Mouse (Mus musculus) yolk sac, embryonic 10.5 days (tissue): Measurements from ENCODE around the gene Gm7361.
"Not testable (repeated sequence)": the region's sequence is repeated elsewhere in the genome, so short reads cannot be mapped to it uniquely, and the experiment has no call there.

Experiments used
- DNase-seq: peaks from one replicate; pipeline ENCODE4 v3.0.0-alpha.2; 2017; ENCODE audit warnings: low spot score

Gm7361 gene

DNA sequence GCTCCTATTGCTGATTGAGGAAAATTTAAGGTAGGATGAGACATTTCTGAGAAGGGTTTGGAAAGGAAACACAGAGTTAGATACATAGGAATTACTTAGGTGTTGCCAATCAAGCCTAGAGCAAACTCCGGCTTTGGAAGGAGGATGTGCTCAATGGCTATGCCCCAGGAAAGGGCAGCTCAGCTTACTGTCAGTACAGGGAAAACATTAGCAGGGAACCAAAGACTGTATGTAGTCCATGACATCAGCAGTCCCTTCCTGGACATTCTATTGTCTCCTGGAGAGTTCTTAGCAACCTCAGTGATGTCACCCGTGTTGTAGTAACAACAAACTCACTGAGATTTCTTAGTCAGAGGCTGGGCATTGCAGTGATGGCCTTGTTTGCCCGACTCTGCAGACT lies at the start of gene Gm7361:
Gene Gm7361 (plus strand): TSS at position 301 of the 400 bp plus-strand sequence.
- DNase-seq, result not testable (repeated sequence)

- no peak for DNase-seq
Measured at GRCm38 (mm10) chr5:26211030-26211429, 46.5 kb upstream of the Gm7361 start.

GRCm38 (mm10) chr5:26222076-26222475 lies 35.4 kb upstream of the Gm7361 start:
- DNase-seq, result no peak

DNA sequence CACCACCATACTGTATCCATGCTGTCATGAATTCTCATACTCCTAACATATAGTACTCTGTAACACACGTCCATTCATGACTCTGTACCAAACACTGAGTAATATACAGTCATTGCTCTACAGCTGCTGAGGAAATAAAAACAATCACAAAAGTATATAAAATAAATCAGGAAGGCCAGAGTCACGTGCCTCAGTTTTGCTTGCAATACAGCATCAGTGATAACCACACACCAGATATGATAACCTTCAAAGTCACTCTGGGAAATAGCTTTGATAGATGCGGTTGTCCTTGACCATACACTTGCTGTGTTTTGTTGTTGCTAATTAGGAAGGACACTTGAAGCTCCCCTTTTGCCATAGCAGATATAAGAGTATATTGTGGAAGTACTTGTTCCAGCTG lies 9.2 kb downstream of the Gm7361 start:
- DNase-seq, result not testable (repeated sequence)

DNA sequence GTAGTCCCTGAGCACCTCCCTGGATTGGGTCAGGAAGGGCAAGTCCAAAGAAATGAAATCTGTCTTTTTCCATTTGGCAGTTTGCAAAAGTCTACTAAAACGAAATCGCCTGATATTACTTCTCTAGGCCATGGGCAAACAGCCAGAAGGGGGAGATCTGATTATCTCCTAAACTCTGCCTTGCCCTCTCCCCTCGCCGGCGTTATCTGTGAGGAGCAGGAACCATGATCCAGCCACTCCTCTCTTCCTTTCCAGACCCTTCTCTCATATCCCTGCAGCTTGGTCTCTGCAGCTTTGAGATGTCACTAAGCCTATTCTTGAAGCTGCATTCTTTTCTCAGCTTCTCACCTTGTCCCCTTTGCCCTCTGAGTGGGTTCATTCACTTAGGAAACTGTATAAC lies 22.9 kb downstream of the Gm7361 start:
- DNase-seq, result no peak

- no peak for DNase-seq
Measured at GRCm38 (mm10) chr5:26281717-26282116, 24.2 kb downstream of the Gm7361 start.

DNA sequence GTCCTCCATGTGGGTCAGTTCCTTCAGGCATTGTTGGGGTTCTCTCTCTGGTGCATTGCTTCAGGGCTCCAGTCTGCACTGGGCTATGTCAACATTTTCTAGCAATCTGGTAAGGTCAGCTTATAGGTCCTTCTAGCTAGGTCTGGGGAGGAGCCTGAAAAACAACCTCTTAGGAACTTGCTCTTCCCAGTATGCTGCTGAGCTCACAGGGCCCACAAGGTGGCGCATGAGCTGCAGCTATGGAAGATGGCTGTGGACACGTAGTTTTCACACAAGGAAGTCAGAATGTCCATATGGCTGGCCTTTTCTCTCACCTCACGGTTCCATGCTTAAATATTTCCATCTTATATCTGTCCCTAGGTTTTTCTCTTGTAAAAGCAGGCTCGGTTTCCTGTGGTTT lies 24.8 kb downstream of the Gm7361 start:
- DNase-seq, result peak; percentile 40

- no peak for DNase-seq
Measured at GRCm38 (mm10) chr5:26283399-26283798, 25.9 kb downstream of the Gm7361 start.

DNA sequence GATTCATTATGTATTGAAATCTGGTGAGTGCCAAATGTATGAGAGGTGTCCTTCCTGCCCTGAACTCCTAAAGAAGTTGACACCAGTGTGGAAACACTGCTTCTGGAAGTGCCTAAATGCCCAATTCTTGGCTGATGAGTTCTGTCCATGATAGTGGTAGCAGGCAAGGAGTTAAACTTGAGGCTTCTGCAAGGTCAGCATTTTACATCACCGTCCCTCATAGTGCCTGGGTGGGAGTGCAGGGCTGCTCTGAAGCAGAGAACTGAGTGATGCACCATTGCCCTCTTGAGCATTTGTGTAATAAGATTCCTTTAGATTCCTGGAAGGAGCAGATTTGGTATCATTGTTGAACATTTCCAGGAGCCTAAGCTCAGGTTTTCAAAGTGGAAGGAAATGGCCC lies 34.1 kb downstream of the Gm7361 start:
- DNase-seq, result no peak

- DNase-seq, result no peak
Measured at GRCm38 (mm10) chr5:26293258-26293657, 35.8 kb downstream of the Gm7361 start.
